Mouse (Mus musculus) embryonic facial prominence, embryonic 10.5 days (tissue): ENCODE data around the gene Ssu72. TPM values are rescaled to one million over a fixed set of nuclear protein-coding genes. Genes with fewer than 3 reads are reported as not detected.
"Not testable (repeated sequence)": the region's sequence is repeated elsewhere in the genome, so short reads cannot be mapped to it uniquely, and the experiment has no call there.

Experiments
- DNase-seq: peaks from one replicate; pipeline ENCODE4 v3.0.0-alpha.2; 2017; ENCODE audit warnings: low spot score
- H3K27ac ChIP-seq: fragments of 300-500 bp; sonication (generic); replicated peaks from 2 replicates; pipeline ENCODE4 v1.5.1; 2016; ENCODE audit warnings: mild to moderate bottlenecking
- H3K27me3 ChIP-seq: fragments of 300-500 bp; sonication (generic); replicated peaks from 2 replicates; pipeline ENCODE4 v1.6.1; 2016; ENCODE audit warnings: low read depth, mild to moderate bottlenecking; ENCODE audit not compliant: poor library complexity, severe bottlenecking
- H3K36me3 ChIP-seq: fragments of 300-500 bp; sonication (generic); replicated peaks from 2 replicates; pipeline ENCODE4 v1.6.1; 2016; ENCODE audit warnings: mild to moderate bottlenecking, moderate library complexity
- H3K4me1 ChIP-seq: fragments of 300-500 bp; sonication (generic); 2 replicates; pipeline ENCODE4 v1.6.1; 2016
- H3K4me3 ChIP-seq: fragments of 300-500 bp; sonication (generic); 2 replicates; pipeline ENCODE4 v1.5.1; 2016; ENCODE audit warnings: mild to moderate bottlenecking, moderate library complexity
- H3K9me3 ChIP-seq: fragments of 300-500 bp; sonication (generic); 2 replicates; pipeline ENCODE4 v1.6.1; 2016; ENCODE audit warnings: mild to moderate bottlenecking
- WGBS: fragments of 180-500 bp; shearing (Covaris S2); methylation state at CpG from one replicate; pipeline ENCODE4 v1.1.7; 2016; 5-methylcytosine and 5-hydroxymethylcytosine counted together
- polyA plus RNA-seq: library from polyadenylated mRNA; unstranded; fragments of >200 nt; fragmentation: Nextera tagmentation; extraction: Ambion mirVana; gene quantifications from 2 replicates; pipeline ENCODE4 v1.2.1, GENCODE M21; 2016

Gene Ssu72
- polyA plus RNA-seq, 1 experiment from 2014 or later = 167 TPM

DNA sequence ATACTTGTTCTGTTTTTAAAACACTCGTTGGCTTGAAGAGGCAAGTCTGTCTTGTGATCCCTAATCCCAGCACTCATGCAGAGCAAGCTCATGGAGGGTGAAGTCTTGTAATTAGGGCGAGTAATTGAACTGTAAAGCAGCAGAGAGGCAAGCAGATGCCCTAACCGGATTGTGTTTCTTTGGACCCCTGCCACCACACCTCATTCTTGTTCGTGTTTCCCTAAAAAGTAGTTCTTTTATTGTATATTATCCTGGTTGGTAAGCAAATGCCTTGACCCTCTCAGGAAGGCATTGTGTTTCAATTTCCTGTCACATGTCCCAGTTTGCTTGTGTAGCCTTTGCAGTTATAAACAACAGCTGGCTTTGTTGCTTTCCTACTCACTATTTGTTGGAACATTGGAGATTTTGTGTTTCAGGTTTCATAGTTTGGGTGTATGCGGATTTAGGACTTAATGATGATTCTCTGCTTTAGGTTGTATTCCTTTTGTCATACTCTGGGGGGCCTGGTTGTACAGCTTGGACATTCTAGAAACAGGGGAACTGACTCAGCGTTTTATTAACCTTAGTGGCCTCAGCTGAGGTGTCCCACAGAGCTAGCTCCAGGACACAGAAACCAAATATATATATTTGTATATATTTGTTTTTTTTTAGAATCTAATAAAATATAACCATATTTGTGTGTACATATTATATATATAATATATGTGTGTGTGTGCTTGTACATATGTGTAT lies 6.1 kb downstream of the Ssu72 start:
- 59% methylated on average over 6 of the region's 6 CpGs for WGBS
- peaks cover 36% of the 10 kb centered on the region for H3K36me3 ChIP-seq
- no peak overlapping the region for H3K27ac ChIP-seq
- H3K4me1 ChIP-seq = peaks cover 17% of the 10 kb centered on the region
- no peak for DNase-seq
- no peaks in the 10 kb centered on the region for H3K27me3 ChIP-seq
- no peak overlapping the region for H3K4me3 ChIP-seq
- H3K9me3 ChIP-seq = no peaks in the 10 kb centered on the region

DNA sequence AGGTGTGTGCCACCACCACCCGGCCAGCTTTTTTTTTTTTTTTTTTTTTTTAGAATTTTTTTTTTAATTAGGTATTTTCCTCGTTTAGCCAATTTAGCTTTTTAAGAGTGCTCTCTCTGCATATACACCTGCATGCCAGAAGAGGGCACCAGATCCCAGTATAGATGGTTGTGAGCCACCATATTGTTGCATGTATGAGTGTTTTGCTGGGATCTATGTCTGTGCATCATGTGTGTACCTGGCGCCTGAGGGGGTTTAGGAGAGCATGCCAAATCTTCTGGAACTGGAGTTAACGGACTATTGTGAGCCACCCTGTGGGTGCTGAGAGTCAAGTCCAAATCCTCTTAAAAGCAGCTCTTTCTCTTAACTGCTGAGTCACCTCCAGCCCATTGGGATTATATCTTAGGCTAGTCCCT lies 17.1 kb downstream of the Ssu72 start:
- peak; percentile 38 for DNase-seq
- Histone ChIP-seq H3K4me3 (no peak overlapping the region), H3K36me3 (peaks cover 55% of the 10 kb centered on the region), H3K27me3 (no peaks in the 10 kb centered on the region), H3K4me1 (no peaks in the 10 kb centered on the region), H3K27ac (no peak overlapping the region), H3K9me3 (no peaks in the 10 kb centered on the region)
- 69% methylated on average over 4 of the region's 4 CpGs for WGBS

DNA sequence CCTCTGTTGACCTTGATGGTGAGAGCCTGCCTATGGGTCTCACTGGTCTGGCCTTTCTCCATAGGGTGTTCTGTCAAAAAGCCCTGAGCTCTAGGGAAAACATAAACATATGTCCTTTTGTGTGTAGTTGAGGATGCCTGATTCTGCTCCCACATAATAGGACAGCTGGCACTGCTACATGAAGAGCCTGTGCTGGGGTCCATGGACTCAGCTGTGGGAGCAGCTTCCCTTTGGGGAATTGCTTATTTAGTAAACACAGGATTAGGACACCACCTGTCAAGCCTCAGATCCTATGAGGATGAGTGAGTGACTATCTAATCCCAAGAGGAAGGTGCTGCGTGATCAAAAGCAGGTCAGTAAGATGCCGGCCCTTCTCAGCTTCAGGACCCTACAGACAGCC lies 23.4 kb downstream of the Ssu72 start:
- H3K4me1 ChIP-seq = 0 out of 2 replicates have a peak, but pooled peaks cover under 1% of the 10 kb centered on the region
- DNase-seq = no peak
- H3K36me3 ChIP-seq = peaks cover 63% of the 10 kb centered on the region
- WGBS = 81% methylated on average over 2 of the region's 2 CpGs
- no peaks in the 10 kb centered on the region for H3K27me3 ChIP-seq
- no peak overlapping the region for H3K4me3 ChIP-seq
- H3K9me3 ChIP-seq = no peaks in the 10 kb centered on the region
- no peak overlapping the region for H3K27ac ChIP-seq

DNA sequence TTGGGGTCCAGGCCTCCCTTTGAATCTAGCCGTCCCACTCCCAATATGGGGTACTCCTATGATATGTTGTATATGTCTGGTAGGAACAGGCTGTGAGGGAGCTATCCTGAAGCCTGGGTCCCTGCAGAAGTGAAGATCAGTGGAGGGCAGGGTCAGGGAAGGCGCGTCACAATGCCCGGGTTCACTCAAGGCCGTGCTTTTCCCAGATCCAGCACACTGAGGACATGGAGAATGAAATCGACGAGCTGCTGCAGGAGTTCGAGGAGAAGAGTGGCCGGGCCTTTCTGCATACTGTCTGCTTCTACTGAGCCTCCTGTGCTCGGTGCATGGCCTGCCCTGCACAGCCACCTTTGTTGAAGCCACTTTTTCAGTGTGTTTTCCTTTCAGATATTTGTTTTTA lies 28.7 kb downstream of the Ssu72 start:
- Histone ChIP-seq H3K27ac (no peak overlapping the region), H3K9me3 (no peaks in the 10 kb centered on the region), H3K27me3 (no peaks in the 10 kb centered on the region), H3K36me3 (peaks cover 57% of the 10 kb centered on the region), H3K4me1 (peaks cover 39% of the 10 kb centered on the region), H3K4me3 (no peak overlapping the region)
- WGBS = 88% methylated on average over 10 of the region's 10 CpGs
- no peak for DNase-seq

DNA sequence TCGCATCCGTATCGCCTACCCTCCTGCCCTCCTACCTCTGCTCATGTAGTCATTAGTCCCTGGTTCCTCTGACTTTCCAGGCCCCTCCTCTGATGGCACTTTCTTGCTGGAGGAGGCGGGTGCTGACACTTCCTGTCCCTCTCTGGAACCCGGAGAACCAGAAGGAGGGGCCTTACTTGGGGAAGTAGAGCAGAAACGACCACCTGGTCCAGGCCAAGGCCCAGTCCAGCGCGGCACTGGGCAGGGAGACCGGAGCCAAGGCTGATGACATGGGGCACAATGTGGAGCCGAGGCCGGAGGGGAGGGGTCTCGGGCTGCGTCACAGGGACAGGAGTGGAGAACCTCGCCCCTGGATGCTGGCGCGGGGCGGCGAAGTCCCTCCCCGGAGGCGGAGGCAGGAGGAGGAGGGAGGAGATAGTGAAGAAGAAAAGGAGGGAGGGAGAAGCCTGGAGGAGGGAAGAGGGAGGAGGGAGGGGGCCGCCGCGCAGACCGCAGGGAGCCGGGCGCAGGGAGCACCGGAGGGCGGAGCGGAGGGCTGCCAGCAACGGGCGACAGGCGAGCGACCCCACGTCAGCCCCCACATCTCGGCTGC lies 29.8 kb downstream of the Ssu72 start, which contains the start of gene Tmem240:
Gene Tmem240 (plus strand): TSS at position 451 of the 592 bp plus-strand sequence.
- peak within 1 kb of the TSS; percentile 94 for H3K27ac ChIP-seq
- WGBS = under 1% methylated on average over 35 of the region's 35 CpGs
- no peaks in the 10 kb centered on the region for H3K27me3 ChIP-seq
- DNase-seq = peak; percentile 94
- H3K4me1 ChIP-seq = peaks cover 43% of the 10 kb centered on the region
- peak within 1 kb of the TSS; percentile 85 for H3K4me3 ChIP-seq
- H3K9me3 ChIP-seq = no peaks in the 10 kb centered on the region
- peaks cover 59% of the 10 kb centered on the region for H3K36me3 ChIP-seq

DNA sequence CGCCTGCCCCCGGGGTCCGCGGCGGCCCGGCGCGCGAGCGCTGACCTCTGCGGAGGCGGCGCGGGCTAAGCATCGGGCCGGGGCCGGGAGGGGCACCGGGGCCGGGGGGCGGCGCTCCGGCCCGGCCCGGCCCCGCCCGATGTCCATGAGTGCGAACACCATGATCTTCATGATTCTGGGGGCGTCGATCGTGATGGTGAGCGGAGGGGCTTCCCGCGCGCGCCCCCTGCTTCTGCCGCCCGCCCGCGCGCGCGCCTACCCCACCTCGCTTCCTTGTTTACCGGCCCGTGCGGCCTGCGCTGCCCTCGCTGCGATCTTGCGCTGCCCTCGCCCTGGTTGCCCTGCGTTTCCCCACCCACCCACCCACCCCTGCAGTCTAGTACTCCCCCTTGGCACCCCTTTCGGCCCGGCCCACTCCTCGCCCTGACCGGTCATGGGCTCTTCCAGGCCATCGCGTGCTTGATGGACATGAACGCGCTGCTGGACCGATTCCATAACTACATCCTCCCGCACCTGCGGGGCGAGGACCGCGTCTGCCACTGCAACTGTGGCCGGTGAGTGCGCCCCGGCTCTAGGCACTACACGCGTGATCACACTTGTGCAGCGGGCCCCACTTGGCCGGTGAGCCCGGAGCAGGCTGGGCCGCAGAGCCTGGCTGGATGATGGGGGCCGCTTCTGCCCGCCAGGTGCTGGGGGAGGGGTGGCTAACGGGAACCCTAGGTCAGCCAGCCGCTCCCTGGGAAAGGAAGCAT lies 30.5 kb downstream of the Ssu72 start:
- H3K4me1 ChIP-seq = peaks cover 43% of the 10 kb centered on the region
- H3K27ac ChIP-seq = peak overlapping the region; percentile 94
- H3K36me3 ChIP-seq = peaks cover 66% of the 10 kb centered on the region
- DNase-seq = no peak
- H3K9me3 ChIP-seq = no peaks in the 10 kb centered on the region
- H3K4me3 ChIP-seq = peak overlapping the region; percentile 85
- 1% methylated on average over 69 of the region's 79 CpGs for WGBS
- H3K27me3 ChIP-seq = no peaks in the 10 kb centered on the region

DNA sequence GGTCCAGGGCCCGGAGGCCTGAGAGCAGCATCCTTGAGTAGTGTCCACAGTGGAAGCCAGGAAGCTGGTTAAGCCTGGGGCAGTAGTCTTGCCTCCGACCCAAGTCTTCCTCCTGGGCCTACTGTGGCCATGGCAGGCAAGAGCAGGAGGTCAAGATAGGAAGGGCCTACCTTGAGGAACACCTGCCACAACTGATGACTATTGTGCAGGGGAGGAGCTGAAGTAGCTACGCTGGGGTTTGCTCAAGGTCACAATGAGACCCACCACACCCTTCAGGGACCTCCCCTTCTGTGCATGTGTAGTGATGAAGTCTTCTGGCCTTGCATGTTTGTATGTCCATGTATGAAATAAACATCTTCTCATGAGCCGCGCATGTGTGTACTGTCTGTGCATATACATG lies 31.2 kb downstream of the Ssu72 start:
- no peak for DNase-seq
- H3K36me3 ChIP-seq = peaks cover 69% of the 10 kb centered on the region
- H3K9me3 ChIP-seq = no peaks in the 10 kb centered on the region
- WGBS = 77% methylated on average over 5 of the region's 5 CpGs
- peak overlapping the region; percentile 85 for H3K4me3 ChIP-seq
- peak overlapping the region; percentile 94 for H3K27ac ChIP-seq
- H3K4me1 ChIP-seq = peaks cover 43% of the 10 kb centered on the region
- H3K27me3 ChIP-seq = no peaks in the 10 kb centered on the region

DNA sequence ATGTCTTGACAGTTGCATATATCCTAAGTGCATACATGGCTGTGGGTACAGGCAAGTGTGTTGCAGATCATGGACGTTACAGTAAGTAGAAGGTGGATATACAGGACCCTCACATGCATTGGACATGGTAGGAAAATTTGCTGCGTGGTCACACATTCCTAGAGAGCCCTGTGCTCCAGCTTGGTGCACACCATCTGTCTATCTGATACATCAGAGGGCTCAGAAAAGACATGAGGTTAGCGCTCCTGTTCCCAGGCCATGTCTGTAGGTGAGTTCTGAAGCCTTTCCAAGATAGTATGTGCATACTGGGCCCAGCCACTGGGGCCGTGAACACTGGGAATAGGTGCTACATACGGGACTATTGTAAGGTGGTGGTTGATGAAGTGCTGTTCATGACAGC lies 31.8 kb downstream of the Ssu72 start:
- H3K4me3 ChIP-seq = peak overlapping the region; percentile 85
- WGBS = 92% methylated on average over 5 of the region's 5 CpGs
- H3K9me3 ChIP-seq = no peaks in the 10 kb centered on the region
- H3K4me1 ChIP-seq = peaks cover 43% of the 10 kb centered on the region
- peaks cover 69% of the 10 kb centered on the region for H3K36me3 ChIP-seq
- no peaks in the 10 kb centered on the region for H3K27me3 ChIP-seq
- no peak for DNase-seq
- H3K27ac ChIP-seq = no peak overlapping the region

DNA sequence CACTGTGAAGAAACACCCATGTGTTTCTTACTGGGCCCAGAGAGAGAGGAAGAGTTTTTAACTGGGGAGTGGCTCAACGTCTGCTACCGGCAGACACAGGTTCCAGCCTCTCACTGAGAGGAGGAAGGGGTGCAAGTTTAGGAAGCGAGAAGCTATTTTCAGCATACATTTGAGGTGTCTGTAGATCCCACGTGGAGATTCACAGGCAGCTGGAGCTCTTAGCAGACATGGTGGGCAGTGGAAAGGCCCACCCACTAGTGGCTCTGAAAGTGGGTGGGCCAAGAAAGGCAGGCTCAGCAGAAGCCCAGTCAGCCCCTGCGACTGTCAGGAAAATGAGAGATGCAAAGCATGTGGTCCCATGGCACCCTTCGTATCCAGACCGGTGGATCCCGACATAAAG lies 33.7 kb downstream of the Ssu72 start:
- H3K9me3 ChIP-seq = no peaks in the 10 kb centered on the region
- WGBS = 66% methylated on average over 8 of the region's 8 CpGs
- peaks cover 69% of the 10 kb centered on the region for H3K36me3 ChIP-seq
- H3K4me1 ChIP-seq = peaks cover 40% of the 10 kb centered on the region
- H3K27me3 ChIP-seq = no peaks in the 10 kb centered on the region
- DNase-seq = no peak
- H3K4me3 ChIP-seq = no peak overlapping the region
- H3K27ac ChIP-seq = no peak overlapping the region

DNA sequence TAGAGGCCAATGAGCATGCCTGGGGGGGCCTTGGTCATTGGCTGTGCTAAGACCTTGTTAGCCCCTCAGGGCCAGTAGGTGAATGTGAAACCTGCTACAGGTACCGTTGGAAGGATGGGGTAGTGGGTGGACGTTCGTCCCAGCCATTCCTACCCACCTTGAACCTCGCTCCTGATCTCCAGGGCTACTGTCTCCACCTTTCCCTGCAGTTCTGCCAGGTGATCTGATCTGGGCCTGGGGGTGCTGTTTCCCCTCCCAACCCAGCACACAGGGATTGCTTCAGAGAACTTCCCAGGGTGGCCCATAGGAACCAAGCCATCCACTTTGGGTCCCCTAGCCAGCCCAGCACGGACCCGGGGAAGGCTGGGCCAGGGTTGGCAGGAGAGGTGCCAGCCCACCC lies 34.6 kb downstream of the Ssu72 start:
- Histone ChIP-seq H3K4me3 (no peak overlapping the region), H3K27me3 (no peaks in the 10 kb centered on the region), H3K36me3 (peaks cover 75% of the 10 kb centered on the region), H3K27ac (no peak overlapping the region), H3K9me3 (no peaks in the 10 kb centered on the region), H3K4me1 (peaks cover 32% of the 10 kb centered on the region)
- DNase-seq = no peak
- 83% methylated on average over 6 of the region's 6 CpGs for WGBS

DNA sequence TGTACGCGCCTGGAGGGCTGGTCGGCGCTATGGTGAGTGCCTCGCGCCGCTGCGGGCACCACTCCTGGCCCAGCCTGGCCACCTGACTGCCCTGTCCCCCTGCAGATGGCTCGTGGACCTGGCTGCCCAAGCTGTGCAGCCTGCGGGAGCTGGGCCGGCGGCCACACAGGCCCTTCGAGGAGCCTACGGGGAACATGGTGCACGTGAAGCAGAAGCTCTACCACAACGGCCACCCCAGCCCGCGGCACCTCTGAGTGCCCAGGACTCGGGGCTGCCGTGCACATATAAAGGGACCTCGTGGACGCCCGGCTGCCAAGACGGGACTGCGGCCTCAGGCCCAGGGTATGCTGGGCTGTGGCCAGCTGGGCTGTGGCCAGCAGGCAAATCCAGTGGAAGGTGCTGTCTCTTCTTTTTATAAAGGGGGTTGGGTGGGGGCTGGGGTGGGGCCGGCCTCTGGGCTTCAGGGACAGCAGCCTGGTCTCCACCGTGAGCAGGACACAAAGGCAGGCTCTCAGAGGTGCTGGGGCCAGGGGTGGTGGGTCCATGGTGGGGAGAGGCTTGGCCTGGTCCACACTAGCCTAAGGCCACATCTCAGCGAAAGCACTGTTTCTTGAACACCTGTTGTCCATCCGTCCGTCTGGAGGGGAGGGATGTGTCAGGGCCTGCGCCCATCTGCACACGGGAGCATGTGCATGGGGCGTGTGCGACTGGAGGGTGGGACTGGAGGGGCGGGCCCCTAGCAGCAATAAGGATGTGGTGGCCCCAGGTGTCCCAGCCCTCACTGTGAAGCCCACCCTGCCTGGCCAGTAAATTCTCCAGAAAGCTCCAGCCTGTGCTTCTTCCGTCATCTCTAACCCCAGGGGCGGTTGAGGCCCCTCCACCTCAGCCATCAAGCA lies 35.4 kb downstream of the Ssu72 start:
- no peak overlapping the region for H3K27ac ChIP-seq
- no peaks in the 10 kb centered on the region for H3K9me3 ChIP-seq
- 85% methylated on average over 37 of the region's 37 CpGs for WGBS
- H3K4me1 ChIP-seq = peaks cover 28% of the 10 kb centered on the region
- H3K36me3 ChIP-seq = peaks cover 84% of the 10 kb centered on the region
- no peak for DNase-seq
- no peaks in the 10 kb centered on the region for H3K27me3 ChIP-seq
- H3K4me3 ChIP-seq = 0 out of 2 replicates have a peak overlapping the region, but pooled peaks have one; percentile 5

DNA sequence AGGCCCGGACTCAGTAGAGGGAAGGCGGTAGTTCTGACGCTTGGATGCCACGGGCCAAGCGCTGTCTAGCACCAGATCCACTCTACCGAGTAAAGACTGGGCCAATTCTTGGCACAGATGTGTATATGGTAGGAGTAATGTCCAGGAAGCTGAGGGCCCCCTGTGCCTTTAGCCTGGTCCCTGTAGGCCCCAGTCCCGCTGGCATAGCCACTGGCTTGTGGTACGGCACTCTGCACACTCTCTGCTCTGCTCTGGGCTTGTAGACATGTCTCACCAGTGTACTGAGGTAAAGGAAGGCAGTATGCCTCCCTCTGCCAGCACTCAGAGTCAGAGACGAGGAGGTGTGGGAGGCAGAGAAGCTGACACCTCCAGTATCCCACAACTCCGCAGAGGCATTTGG lies 36.1 kb downstream of the Ssu72 start:
- H3K27ac ChIP-seq, DNase-seq, H3K4me3 ChIP-seq, H3K27me3 ChIP-seq, H3K9me3 ChIP-seq: not testable (repeated sequence)
- WGBS = 88% methylated on average over 10 of the region's 10 CpGs
- Histone ChIP-seq H3K36me3 (peaks cover 91% of the 10 kb centered on the region), H3K4me1 (peaks cover 22% of the 10 kb centered on the region)
